Mouse (Mus musculus) cerebellum, adult 2 months (tissue): ENCODE measurements around the gene Psd.

ENCODE experiments used
- CTCF ChIP-seq: fragments of 200-500 bp; IDR thresholded peaks from 2 replicates; pipeline ENCODE4 v1.5.1; 2011; ENCODE audit warnings: low read depth, mild to moderate bottlenecking, control low read depth, low read length, moderate library complexity, borderline replicate concordance; ENCODE audit not compliant: insufficient read depth
- POLR2A ChIP-seq: fragments of 200-500 bp; IDR thresholded peaks from 2 replicates; pipeline ENCODE4 v1.6.1; 2011; ENCODE audit warnings: low read length, control low read depth, borderline replicate concordance; ENCODE audit not compliant: insufficient read depth

- TF ChIP-seq POLR2A (no peak), CTCF (no peak)
Observed at GRCm38 (mm10) chr19:46318586-46319378, 8.2 kb downstream of the Psd start.
